Mouse (Mus musculus): Measurements from ENCODE around the gene Rffl. TPM values are rescaled to one million over a fixed set of nuclear protein-coding genes. Genes with fewer than 3 reads are reported as not detected.

Rffl gene
- total RNA-seq, 2 experiments from 2014 or later = 5.6 to 9.7 TPM

DNA sequence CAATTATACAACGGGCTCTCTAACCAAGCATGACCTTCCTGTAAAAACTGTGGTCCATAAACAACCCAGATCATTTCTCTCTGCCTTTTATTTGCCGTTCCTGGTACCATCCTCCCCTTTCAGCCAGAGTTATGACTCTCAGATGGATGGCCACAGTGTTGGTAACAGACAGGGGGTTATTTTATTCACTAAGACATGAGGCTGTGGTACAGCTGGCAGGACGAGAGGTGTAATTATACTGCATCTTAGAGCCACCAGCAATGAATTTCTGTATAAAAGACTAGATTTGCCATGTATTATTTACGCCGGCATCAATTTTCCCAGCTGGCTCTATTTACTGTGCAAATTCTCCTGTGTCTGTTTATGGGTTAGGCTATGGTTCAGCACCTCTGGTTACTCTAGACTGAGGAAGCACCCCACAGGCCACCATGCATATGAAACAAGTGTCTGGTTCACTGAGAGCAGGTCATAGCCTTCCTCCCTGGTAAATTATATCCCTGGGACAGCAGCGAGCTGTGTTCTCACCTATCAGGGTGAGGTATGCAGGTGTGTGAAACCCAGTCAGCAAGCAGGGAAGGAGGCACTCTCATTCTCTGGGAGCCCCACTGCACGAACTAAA is 6.8 kb upstream of the Rffl start:
- no peak for DNase-seq
- intact Hi-C loops (cut with DNase I) = no loop called here

DNA sequence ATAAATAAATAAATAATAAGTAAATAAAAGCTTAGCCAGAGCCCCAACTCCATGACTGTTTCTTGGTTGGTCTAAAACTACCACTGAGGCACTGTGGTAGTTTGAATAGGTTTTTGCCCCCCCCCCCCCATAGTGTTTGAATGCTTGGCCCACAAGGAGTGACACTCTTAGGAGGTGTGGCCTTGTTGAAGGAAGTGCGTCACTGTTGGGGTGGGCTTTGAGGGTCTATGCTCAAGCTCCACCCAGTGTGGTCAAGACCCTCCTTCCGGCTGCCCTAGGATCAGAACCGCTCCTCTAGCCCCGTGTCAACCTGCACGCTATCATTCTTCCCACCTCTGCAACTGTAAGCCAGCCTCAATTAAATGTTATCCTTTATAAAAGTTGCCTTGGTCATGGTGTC is 4.6 kb upstream of the Rffl start:
- intact Hi-C loops (cut with DNase I) = no loop called here
- DNase-seq = no peak

DNA sequence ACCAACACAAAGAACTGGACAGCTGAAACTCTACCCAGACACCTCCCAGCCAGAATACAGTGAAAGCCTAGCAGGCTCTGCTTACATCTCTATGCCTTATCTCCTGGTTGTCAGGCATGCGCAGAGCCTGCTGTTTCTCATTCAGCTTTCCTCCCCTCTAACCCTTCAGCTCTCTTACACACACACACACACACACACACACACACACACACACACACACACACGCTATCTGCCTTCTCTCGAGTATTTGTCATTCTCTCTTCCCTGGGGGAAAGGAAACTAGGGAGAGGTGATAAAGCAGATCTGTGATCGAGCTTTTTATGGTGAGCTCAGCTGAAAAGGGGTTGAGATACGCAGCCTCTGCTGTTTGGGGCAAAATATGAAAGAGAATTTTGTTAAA is 3.9 kb upstream of the Rffl start:
- DNase-seq = no peak
- intact Hi-C loops (cut with DNase I) = loop anchor here (5.0 kb wide), 1 partner anchor 113 kb away; the partner anchor contains the start of genes Cct6b and Zfp830

DNA sequence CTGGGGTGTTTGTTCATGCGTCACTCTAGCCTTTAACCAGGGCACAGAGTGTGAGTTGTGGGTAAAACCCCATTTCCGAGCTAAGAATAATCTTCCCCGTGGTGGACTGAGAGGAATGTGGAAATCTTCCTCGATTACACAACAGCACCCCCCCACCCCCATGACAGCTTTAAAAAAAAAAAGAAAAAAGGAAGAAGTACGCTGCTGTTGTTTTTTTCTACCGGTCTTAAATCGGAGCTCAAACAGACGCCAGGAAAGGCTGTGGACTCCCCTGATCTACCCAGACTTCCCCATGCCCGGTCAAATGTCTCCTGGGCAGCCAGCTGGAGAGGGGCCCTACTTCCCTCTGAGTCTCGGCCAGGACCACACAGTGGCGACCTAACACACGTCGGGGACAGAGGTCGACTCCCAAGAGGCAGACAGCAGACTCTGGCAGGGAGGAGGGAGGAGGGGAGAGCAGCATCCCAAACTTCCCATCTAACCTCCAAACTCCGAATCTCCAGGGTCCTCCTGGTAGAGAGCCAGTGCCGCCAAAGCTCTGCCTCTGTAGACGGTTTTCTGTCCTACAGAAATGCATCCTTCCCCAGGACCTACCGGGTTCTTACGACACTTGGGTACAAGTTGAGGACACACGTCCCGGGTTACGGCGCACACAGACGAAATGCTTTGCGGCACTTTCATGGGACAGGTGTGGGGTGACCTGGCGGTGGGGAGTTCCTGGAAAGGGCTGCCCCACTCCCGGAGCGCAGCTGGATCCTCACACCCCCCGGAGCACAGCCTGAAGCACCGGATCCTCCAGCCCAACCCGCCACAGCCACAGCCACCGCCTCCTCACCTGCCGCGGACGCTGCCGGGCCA is 608 bp downstream of the Rffl start:
- peak; percentile 56 to 70 for DNase-seq
- intact Hi-C loops (cut with DNase I) = loop anchor here (2.0 to 5.0 kb wide), 2 partner anchors 56 to 108 kb away; partner anchors contain the start of genes Cct6b and Zfp830

DNA sequence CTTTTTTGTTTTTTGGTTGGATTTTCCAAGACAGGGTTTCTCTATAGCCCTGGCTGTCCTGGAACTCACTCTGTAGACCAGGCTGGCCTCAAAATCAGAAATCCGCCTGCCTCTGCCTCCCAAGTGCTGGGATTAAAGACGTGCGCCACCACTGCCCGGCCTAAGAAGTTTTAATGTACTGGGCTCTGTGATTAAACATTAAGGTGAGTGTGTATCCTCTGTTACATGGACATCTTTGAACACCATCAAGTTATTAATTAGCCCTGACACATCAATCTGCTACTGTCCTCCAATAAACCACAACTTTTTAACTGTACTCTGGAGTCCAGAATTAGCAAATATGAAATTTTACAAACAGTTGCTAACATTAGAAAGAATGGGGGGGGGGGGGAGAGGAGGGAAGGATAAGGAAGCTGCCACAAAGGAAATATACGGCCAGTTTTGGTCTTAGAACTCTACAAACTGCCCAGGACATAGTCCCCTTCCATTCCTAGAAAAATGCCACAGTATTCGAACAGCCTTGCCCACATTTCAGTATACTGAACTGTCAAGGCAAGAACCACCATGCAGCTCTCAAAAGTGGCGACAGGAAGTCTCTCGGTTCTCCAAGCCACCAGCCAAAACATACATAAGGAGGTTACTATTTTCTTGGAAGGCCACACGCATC is 1.4 kb downstream of the Rffl start:
- intact Hi-C loops (cut with DNase I) = loop anchor here (2.0 to 5.0 kb wide), 2 partner anchors 55 to 107 kb away; partner anchors contain the start of genes Cct6b and Zfp830
- no peak for DNase-seq

DNA sequence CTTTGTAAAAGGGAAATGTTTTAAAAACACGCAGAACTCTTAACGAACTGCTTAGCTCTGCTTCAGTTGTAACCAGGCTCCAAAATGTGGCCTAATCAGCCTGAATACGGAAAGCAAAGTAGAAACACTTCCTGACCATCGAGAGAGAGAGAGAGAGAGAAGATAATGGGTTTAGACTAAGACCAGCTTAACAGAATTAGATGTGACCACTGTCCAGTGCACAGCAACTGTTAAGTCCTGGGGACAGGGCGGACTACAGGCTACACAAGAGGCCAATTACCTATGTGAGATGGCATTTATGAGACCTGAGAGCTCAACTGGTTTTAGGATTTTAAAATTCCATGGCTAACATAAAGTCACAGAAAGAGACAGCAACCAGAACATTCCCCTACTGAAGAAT is 3.1 kb downstream of the Rffl start:
- DNase-seq = no peak
- intact Hi-C loops (cut with DNase I) = no loop called here

DNA sequence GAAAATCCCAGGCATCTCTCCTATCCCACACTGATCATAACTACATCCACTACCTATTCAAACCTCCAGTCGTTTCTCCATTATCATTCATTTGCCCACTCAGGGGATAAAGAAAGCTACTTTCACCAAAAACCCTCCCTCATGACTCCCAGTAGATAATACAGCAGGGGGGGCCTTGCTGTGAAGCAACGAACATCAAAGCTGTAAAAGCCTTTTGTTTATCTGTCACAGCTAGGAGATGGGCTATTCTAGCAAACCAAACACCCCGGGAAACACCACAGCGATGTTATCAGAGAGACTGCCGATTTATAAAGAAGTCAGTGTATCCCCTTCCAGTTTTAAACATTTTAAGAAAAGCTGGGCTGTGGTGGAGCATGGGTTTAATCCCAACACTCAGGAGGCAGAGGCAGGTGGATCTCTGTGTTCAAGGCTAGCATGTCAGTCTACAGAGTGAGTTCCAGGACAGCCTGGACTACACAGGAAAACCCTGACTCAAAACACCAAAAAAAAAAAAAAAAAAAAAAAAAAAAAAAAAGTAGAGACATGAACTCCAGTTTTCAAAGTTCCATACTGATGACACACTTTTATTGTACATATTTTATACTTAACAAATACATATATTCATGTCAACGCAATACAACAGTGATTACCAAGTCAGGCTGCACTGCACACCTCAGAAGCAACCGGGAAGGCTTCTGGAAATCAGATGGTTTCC is 4.0 kb downstream of the Rffl start:
- DNase-seq = no peak

DNA sequence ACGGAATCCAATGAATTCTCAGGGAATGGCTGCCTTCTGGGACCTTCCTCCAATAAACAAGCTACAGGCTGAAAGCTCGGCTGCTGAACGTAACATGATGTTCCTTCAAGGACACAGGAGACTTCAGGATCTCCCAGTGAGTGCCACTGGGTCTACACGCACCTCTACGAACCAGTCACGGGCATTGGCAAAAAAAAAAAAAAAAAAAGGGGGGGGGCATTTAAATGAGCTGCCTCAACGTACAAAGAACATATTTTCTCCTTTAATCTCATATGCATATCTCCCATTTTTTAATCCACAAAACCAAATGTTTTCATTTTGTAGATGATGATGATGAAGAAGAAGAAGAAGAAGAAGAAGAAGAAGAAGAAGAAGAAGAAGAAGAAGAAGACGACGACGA is 5.1 kb downstream of the Rffl start:
- DNase-seq = no peak
- intact Hi-C loops (cut with DNase I) = no loop called here

More for the DNA sequence above, 4.0 kb downstream of the Rffl start:
- intact Hi-C loops (cut with DNase I) = no loop called here

DNA sequence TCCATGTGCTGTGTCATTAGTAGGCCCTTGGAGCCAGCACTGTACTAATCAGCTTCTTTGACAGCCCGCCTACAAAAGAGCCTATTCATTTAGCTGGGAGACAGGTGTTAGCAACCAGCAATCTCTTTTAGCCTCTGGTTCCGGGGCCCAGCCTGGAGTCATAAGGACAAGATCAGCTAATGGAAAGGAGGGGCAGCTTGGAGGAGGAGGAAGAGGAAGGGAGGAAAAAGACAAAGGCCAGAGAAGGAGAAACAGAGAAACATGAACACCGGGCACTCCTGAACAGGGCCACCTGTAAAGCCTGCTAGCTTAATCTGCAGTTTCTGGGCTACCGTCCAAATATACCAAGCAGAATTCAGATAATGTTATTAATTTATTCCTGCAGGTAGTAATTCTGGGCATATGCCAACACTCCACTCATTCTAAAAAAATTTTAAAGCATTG is 7.5 kb downstream of the Rffl start:
- DNase-seq = no peak

DNA sequence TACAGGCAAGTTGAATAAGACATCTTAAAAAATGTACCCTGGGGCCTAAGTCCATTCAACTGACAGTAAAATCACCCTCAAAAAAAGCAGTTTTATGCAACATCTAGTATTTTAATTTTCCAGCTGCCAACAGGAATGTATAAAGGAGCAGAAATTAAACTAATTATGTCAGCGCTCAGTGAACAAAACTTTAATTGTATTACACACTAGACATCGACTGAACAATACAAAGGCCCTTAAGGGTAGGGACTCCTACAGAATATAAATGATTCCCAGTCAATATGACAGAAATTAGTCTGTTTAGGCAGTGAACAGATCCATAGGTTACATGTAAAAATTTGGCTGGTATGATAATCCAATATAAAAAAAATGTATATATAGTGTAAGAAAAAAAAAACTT is 8.0 kb downstream of the Rffl start:
- no peak for DNase-seq
- intact Hi-C loops (cut with DNase I) = no loop called here

More for the DNA sequence above, 7.5 kb downstream of the Rffl start:
- intact Hi-C loops (cut with DNase I) = no loop called here

DNA sequence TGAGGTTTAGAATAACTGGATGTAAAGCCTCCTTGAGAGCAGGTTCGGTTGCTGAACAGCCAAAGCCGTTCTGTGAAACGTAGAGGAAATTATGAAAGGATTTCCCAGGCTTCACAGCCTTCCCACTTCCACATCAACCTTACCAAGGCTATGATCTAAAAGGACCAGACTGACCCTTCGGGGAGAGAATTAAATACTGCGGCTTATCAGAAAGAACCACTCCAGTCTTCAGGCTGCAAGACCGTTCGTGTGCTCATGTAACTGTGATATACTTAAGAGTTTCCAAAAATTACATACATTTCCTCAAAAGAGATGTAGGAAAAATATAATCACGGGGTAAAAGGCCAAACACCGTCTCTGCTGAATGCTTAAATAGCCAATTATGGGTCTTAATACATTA is 8.4 kb downstream of the Rffl start:
- DNase-seq = no peak
- intact Hi-C loops (cut with DNase I) = no loop called here

DNA sequence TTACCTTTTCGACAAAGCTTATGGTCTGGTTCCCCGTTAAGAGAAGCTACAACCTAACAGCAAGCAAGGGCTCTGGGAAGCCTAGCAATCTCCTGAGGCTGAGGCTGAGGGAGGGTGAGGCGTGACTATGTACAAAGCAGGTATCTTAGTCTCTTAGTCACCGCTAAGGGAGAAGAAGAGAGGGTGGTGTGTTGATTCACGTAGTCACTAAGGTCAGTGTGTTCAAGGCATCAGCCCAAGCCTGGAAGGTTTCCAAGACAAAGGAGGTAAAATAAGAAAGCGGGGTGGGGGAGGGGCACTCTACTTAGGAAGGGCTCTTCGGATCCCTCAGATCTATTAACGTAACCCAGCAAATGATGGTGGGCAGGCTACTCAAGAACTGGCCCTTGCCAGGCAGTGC is 9.5 kb downstream of the Rffl start:
- no peak for DNase-seq
- intact Hi-C loops (cut with DNase I) = no loop called here

DNA sequence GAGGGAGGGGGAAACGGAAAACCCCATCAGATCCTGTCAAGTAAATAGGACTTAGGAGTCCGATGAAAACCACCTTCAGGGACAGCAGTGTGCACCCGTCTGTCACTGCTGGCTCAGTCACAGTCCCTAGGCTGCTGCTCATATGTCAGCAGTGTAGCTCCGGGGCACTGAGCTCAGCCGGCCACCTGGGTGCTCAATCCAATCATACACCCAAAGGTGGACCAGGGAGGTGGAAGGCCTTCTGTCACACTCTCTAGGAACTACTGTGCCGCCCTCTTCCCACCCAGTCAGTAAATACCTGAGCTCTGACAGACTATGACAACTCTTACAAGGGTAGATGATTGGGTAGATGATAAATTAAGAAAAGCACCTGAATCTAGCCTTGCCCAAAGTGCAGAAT is 10.3 kb downstream of the Rffl start:
- intact Hi-C loops (cut with DNase I) = no loop called here
- no peak for DNase-seq

DNA sequence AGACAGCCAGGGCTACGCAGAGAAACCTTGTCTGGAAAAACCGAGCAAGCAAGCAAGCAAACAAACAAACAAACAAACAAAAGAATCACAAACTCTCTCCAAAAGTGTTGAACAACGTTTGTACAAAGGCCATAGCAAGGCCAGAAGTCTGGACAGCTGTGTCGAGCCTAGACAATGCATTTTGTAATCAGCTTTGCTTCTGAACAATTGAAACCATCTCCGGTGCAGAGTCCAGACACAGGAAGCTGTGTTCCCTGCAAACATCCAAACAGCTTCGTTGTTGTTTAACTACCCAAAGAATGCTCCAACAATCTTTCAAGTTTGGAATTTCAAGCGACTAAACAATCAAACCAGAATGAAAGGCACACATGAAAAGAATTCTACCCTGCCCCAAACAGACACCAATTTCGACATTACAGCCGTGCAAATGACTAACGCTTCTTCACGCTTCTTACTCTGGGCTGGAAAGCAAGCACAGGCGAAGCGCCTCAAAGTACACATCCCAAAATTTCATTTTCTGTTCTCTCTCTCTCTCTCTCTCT is 13.6 kb downstream of the Rffl start:
- intact Hi-C loops (cut with DNase I) = no loop called here
- DNase-seq = no peak

DNA sequence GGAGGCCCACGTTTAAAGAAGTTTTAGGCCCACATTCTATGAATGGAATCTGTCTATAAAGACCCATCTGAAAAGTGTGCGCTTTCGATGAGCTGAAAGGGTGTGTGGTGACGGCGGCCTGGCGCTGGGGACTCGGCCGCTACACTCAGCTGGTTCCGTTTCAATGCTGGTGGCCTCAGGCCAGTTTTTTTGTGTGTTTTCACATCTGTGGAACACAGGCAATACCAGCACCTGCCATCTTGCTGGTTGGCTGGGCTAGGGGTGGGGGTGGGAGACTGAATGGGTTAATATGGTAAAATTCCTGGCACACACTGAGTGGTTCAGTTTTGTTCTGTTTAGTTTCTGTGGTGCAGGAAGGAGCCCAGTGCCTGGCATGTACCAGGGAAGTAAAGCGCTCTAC is 15.0 kb downstream of the Rffl start:
- DNase-seq = no peak
- intact Hi-C loops (cut with DNase I) = no loop called here

DNA sequence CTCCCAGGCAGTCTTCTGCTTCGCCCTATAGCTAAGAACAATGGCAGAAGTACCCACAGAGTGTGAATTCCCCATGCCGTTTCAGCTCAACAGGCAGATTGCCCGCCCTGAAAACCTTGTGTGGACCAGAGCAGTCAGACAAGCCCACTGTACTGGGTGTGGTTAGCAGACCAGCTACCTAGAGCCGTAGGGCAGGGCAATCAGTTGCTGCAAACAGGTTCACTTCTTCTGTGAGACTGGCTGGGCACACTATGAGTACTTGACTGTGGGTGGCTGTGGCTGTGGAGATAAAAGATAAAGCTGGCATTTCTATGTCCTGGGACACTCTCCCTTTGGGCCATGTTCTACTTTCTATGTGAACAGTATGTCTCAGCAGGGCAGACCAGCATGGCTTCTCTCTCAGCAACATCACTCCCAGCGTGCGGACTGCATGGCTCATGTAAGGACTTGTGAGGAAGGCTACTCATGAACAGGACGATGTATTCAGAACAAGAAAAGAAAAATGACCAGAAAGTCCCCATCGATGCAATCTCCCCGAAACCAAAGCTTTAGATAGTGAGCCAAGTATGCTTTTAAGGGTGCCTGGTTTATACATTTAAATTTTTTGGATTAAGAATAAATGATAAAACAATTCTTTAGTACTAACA is 15.6 kb downstream of the Rffl start:
- intact Hi-C loops (cut with DNase I) = no loop called here

DNA sequence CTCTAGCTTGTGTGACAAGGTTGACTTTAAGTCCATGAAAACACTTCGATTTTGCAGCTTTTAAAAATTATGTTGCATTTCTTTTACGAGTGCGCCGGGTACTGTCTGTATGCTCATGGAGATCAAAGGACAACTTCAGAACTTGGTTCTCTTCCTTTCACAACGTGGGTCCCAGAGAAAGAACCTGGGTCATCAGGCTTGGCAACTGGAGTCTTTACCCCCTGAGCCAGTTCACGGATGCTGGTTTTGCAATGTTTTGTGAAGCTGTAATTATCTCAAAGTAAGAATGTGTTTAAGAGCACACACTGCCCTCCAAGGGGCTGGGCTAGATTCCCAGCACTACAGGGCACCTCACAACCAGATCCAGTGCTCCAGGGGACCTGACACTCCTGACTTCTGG is 16.9 kb downstream of the Rffl start:
- intact Hi-C loops (cut with DNase I) = no loop called here
- DNase-seq = no peak

More for the DNA sequence above, 15.6 kb downstream of the Rffl start:
- no peak for DNase-seq

DNA sequence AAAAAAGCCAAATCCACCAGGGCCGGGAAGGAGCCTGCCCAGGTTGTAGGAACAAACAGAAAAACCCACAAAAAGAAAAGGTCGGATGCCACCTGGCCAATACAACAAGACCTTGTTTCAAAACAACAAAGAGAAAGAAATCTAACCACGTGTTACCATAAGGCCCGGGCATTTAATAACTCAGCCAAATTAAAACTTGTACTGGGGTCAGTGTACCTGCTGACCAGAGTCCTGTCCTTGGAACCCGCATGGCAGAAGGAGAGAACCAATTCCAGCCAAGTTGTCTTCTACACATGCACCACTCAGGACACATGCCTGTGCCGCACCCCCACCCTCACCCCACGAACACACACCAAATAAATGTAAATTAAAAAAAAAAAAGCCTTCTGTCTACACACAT is 18.1 kb downstream of the Rffl start:
- intact Hi-C loops (cut with DNase I) = no loop called here
- no peak for DNase-seq

DNA sequence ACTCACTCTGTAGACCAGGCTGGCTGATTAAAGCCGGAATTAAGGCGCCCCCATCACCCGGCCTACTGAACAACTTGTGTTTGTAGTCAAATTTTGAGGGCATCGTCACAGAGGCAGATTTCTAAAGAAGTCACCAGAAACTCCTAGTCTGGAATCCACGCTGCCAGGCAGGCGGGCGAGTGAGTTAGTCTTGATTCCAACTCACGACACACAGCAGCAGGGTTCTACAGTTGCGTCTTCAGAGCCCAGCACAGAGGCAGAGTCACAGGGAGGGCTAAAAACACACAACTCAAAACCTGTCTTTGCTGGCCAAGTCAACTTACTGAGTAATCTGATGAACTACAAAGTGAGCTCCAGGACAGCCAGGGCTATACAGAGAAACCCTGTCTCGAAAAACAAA is 18.5 kb downstream of the Rffl start:
- intact Hi-C loops (cut with DNase I) = no loop called here
- no peak for DNase-seq

DNA sequence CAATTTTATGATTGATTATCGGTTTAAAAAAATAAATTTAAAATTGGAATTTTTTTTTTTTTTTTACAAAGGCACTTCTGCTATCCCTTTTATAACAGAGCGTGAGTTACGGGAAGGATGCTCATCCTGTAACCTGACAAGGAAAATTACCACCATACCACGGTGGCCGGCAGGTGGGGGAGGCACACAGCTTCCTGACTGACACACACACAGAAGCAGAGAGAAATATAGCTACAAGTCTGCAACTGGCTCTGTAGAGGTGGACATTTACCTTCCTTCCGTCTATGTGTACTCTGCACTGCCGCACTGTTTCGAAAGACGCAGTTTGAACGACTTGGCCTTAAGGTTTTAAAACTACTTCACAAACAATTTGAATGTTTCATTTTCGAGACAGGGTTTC is 18.9 kb downstream of the Rffl start:
- no peak for DNase-seq
- intact Hi-C loops (cut with DNase I) = no loop called here

Data from gastrocnemius, postnatal 36 days (tissue).